10 mouse cellular contexts compared by ENCODE assay signal in the genomic region with DNA sequence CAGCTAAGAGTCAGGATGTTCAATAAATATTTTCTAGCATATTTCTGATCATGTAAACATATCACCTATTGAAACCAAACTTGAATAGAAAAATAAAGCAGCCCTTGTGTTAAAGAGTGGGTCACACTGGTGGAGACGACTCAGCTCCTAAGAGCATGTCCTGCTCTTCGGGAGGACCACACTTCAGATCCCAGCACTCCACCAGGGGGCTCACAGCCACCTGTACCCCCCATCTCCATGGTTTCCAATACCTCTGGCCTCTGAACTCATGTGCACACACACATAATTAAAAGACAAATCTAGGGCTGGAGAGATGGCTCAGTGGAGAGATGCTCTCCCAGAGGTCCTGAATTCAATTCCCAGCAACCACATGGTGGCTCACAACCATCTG. TPM values are rescaled to one million over a fixed set of nuclear protein-coding genes. Genes with fewer than 3 reads are reported as not detected.
DNase-seq lines count a peak whose midpoint lies in the region; ATAC-seq lines count a peak whose summit lies in the region.
"Had no signal": no experiment of that assay in that cellular context is flagged by ENCODE, and none has a peak within 500 bp of the region (broad histone marks: within the 10 kb centered on the region; RNA-seq: fewer than 3 reads in every experiment).

No protein-coding gene starts in this region.

- intact Hi-C loops in left cerebral cortex, postnatal 10 days (cut with DNase I) = loop anchor here (10.0 kb wide), 1 partner anchor 83 kb away; a partner anchor contains a TSS

- H3K9me3 ChIP-seq in forebrain, embryonic 12.5 days = no peaks in the 10 kb centered on the region
- no peaks in the 10 kb centered on the region for H3K9me3 ChIP-seq in liver, embryonic 13.5 days (replicated peaks)

- 53% methylated on average over 2 of the region's 2 CpGs for WGBS in forebrain, embryonic 12.5 days
- WGBS in liver, embryonic 13.5 days (ENCODE audit: insufficient replicate concordance) = 26% methylated on average over 2 of the region's 2 CpGs

- H3K27ac ChIP-seq in forebrain, embryonic 12.5 days = no peak overlapping the region
- H3K27ac ChIP-seq in liver, embryonic 13.5 days = 0 out of 2 replicates have a peak overlapping the region, but pooled peaks have one; percentile 29

- H3K4me1 ChIP-seq in forebrain, embryonic 12.5 days = peaks cover 37% of the 10 kb centered on the region
- peaks cover 75% of the 10 kb centered on the region for H3K4me1 ChIP-seq in liver, embryonic 13.5 days (replicated peaks)

- 0 out of 2 replicates have a peak overlapping the region, but pooled peaks have one; percentile 4 for H3K4me3 ChIP-seq in forebrain, embryonic 12.5 days (replicated peaks)
- H3K4me3 ChIP-seq in liver, embryonic 13.5 days (replicated peaks) = peak overlapping the region; percentile 82

- H3K9ac ChIP-seq in forebrain, embryonic 12.5 days = peak overlapping the region; percentile 30; the same call in 1 of the 2 replicates
- H3K9ac ChIP-seq in liver, embryonic 13.5 days = peak overlapping the region; percentile 87

- peak; percentile 31 for DNase-seq in thymus, postnatal 0 days (ENCODE audit: low spot score)
- no peak for DNase-seq in thymus, postnatal 14 days
- DNase-seq in liver, embryonic 13.5 days = no peak
- DNase-seq in left cerebral cortex, postnatal 10 days (ENCODE audit: extremely low spot score in 1 of 2, low spot score in 2 of 2) = no peak
- DNase-seq in cerebellum, adult 8-10 months = no peak
- no peak for DNase-seq in kidney, adult 11 months
- DNase-seq: cerebellum, postnatal 25 days; kidney, postnatal 36 days; retina, postnatal 1 day had no signal

- H3K4me2 ChIP-seq in forebrain, embryonic 12.5 days = peak overlapping the region; percentile 71
- peak overlapping the region; percentile 91 for H3K4me2 ChIP-seq in liver, embryonic 13.5 days

- H3K27me3 ChIP-seq in forebrain, embryonic 12.5 days = no peaks in the 10 kb centered on the region
- H3K27me3 ChIP-seq in liver, embryonic 13.5 days = no peaks in the 10 kb centered on the region

- H3K36me3 ChIP-seq in forebrain, embryonic 12.5 days (replicated peaks) = peaks cover 38% of the 10 kb centered on the region
- H3K36me3 ChIP-seq in liver, embryonic 13.5 days = peaks cover 51% of the 10 kb centered on the region

- no peak for ATAC-seq in forebrain, embryonic 12.5 days (ENCODE audit: low FRiP score)
- no peak for ATAC-seq in liver, embryonic 13.5 days (ENCODE audit: low read depth)

RNA-seq across cellular contexts. Expression of a gene that starts 1.7 kb away (rescaled TPM):
- 118 and 133 TPM in 2 replicates for polyA plus RNA-seq in thymus, postnatal 0 days (2015; fragmentation: Nextera tagmentation; extraction: Ambion mirVana)
- polyA plus RNA-seq in forebrain, embryonic 12.5 days (2016; fragmentation: Nextera tagmentation; extraction: Ambion mirVana) = 139 and 142 TPM in 2 replicates
- polyA plus RNA-seq in liver, embryonic 13.5 days (2015; fragmentation: Nextera tagmentation; extraction: Ambion mirVana) = 117 and 120 TPM in 2 replicates
- total RNA-seq in left cerebral cortex, postnatal 10 days (2021) = 10 to 100 TPM; 20.7 to 24.3 TPM

RNA-seq across cellular contexts. Expression of a gene that starts 6.3 kb away (rescaled TPM):
- 92.2 and 95.2 TPM in 2 replicates for polyA plus RNA-seq in thymus, postnatal 0 days (2015; fragmentation: Nextera tagmentation; extraction: Ambion mirVana)
- polyA plus RNA-seq in forebrain, embryonic 12.5 days (2016; fragmentation: Nextera tagmentation; extraction: Ambion mirVana) = 65.0 and 65.2 TPM in 2 replicates
- 54.2 and 55.3 TPM in 2 replicates for polyA plus RNA-seq in liver, embryonic 13.5 days (2015; fragmentation: Nextera tagmentation; extraction: Ambion mirVana)
- 100 to 1,000 TPM in 1 of 2 experiments, 10 to 100 TPM in 1; 99.5 to 108 TPM for total RNA-seq in left cerebral cortex, postnatal 10 days (2021)

RNA-seq across cellular contexts. Expression of a gene that starts 24.3 kb away (rescaled TPM):
- polyA plus RNA-seq in thymus, postnatal 0 days (2015; fragmentation: Nextera tagmentation; extraction: Ambion mirVana) = 2.8 and 3.0 TPM in 2 replicates
- polyA plus RNA-seq in forebrain, embryonic 12.5 days (2016; fragmentation: Nextera tagmentation; extraction: Ambion mirVana) = 9.9 and 10.7 TPM in 2 replicates
- 0.27 and 0.34 TPM in 2 replicates for polyA plus RNA-seq in liver, embryonic 13.5 days (2015; fragmentation: Nextera tagmentation; extraction: Ambion mirVana)
- 10 to 100 TPM; 88.1 to 89.7 TPM for total RNA-seq in left cerebral cortex, postnatal 10 days (2021)

RNA-seq across cellular contexts. Expression of a gene that starts 55.2 kb away (rescaled TPM):
- 3.7 and 4.4 TPM in 2 replicates for polyA plus RNA-seq in thymus, postnatal 0 days (2015; fragmentation: Nextera tagmentation; extraction: Ambion mirVana)
- 1.8 and 2.2 TPM in 2 replicates for polyA plus RNA-seq in forebrain, embryonic 12.5 days (2016; fragmentation: Nextera tagmentation; extraction: Ambion mirVana)
- polyA plus RNA-seq in liver, embryonic 13.5 days (2015; fragmentation: Nextera tagmentation; extraction: Ambion mirVana) = 0.30 and 0.32 TPM in 2 replicates
- 1 to 10 TPM; 1.6 to 1.8 TPM for total RNA-seq in left cerebral cortex, postnatal 10 days (2021)
